Mouse (Mus musculus) heart, adult 2 months (tissue): Measurements from ENCODE around the gene Sebox.

Experiments
- CTCF ChIP-seq: fragments of 200-600 bp; IDR thresholded peaks from 2 replicates; pipeline ENCODE4 v1.8.1; 2022; ENCODE audit warnings: antibody characterized with exemption, mild to moderate bottlenecking, moderate library complexity
- EP300 ChIP-seq: fragments of 200-500 bp; IDR thresholded peaks from 2 replicates; pipeline ENCODE4 v1.6.1; 2011; ENCODE audit warnings: low read depth, low read length, control low read depth; ENCODE audit not compliant: insufficient read depth
- POLR2A ChIP-seq: fragments of 200-500 bp; IDR thresholded peaks from 2 replicates; pipeline ENCODE4 v1.6.1; 2011; ENCODE audit warnings: mild to moderate bottlenecking, low read depth, low read length, control low read depth; ENCODE audit not compliant: insufficient read depth

DNA sequence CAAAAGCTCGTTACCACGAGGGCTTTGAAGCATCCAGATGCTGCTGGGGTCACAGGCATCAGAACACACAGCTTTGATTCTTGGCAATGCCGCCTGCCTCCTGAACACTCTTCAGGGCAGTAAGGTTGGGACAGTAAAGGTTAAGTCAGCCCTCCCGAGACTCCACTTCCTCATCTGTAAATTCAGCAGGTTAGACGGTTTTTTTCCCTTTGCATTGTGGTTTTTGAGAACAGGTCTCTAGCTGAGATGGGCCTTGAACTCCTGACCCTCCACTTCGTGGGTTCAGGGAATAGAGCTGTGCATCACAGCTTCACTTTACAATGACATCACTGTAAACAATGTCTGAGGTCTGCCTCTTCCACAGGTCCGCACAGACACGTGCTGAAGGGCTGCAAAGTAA is 41.9 kb downstream of the Sebox start:
- TF ChIP-seq CTCF, result no peak
- TF ChIP-seq POLR2A, result no peak
- TF ChIP-seq EP300, result no peak
